Mouse (Mus musculus): ENCODE measurements around the gene Pkd1l3. TPM values are rescaled to one million over a fixed set of nuclear protein-coding genes. Genes with fewer than 3 reads are reported as not detected.

The Pkd1l3 gene
- total and polyA plus RNA-seq, 3 experiments, result 2.6 to 7.4 TPM; not detected in 1

- H3K4me3 ChIP-seq (ENCODE audit: control insufficient read depth in 1 of 2, insufficient read depth in 1 of 2, low read depth in 2 of 2, low read length in 2 of 2), result peak overlapping the region; percentile 67 to 93
- peak overlapping the region; percentile 45 for H3K27ac ChIP-seq (ENCODE audit: control insufficient read depth, low read depth, low read length)
- no peaks in the 10 kb centered on the region for H3K9me3 ChIP-seq (replicated peaks; ENCODE audit: insufficient read depth, low read length)
- no peaks in the 10 kb centered on the region for H3K27me3 ChIP-seq (ENCODE audit: control insufficient read depth in 1 of 2, insufficient read depth in 2 of 2, low read length in 2 of 2)
- H3K4me1 ChIP-seq (ENCODE audit: control insufficient read depth in 1 of 2, insufficient read depth in 2 of 2, low read length in 2 of 2), result peaks cover 4 to 6% of the 10 kb centered on the region in 2 experiments
- H3K79me2 ChIP-seq (ENCODE audit: control insufficient read depth, insufficient read depth, low read length, poor library complexity), result peaks cover 6% of the 10 kb centered on the region
- peaks cover 0 to 15% of the 10 kb centered on the region in 2 experiments; a peak in 2 of 4 replicates for H3K36me3 ChIP-seq (ENCODE audit: control insufficient read depth in 1 of 2, insufficient read depth in 2 of 2, low read length in 2 of 2)
- peak overlapping the region; percentile 64 for H3K9ac ChIP-seq (ENCODE audit: control insufficient read depth, low read depth, low read length, poor library complexity, severe bottlenecking)
- DNase-seq (ENCODE audit: low read depth, low spot score), result peak; percentile 81
- TF ChIP-seq USF2 (IDR thresholded peaks at IDR 0.05; ENCODE audit: borderline replicate concordance in 1 of 2, insufficient read depth in 1 of 2, low read depth in 1 of 2, low read length in 2 of 2) (no peak), MYB (IDR thresholded peaks at IDR 0.05; ENCODE audit: low read depth, low read length) (no peak), SMC3 (IDR thresholded peaks at IDR 0.05; ENCODE audit: low read depth, low read length) (no peak), ZNF384 (IDR thresholded peaks at IDR 0.05; ENCODE audit: low read depth, low read length) (peak; percentile 91), ZMIZ1 (IDR thresholded peaks at IDR 0.05; ENCODE audit: low read depth, low read length) (no peak), EP300 (IDR thresholded peaks at IDR 0.05; ENCODE audit: low read depth in 1 of 2, low read length in 2 of 2) (no peak), ETS1 (IDR thresholded peaks at IDR 0.05; ENCODE audit: low read depth, low read length) (0 out of 2 replicates have a peak, but pooled peaks have one; percentile 16), MXI1 (IDR thresholded peaks at IDR 0.05; ENCODE audit: low read depth, low read length) (peak; percentile 93), TCF12 (IDR thresholded peaks at IDR 0.05; ENCODE audit: low read depth, low read length) (no peak), NRF1 (IDR thresholded peaks at IDR 0.05; ENCODE audit: insufficient read depth, low read depth, low read length, poor library complexity, severe bottlenecking) (peak; percentile 50; the same call in 1 of the 2 replicates), E2F4 (IDR thresholded peaks at IDR 0.05; ENCODE audit: borderline replicate concordance, low read depth, low read length) (no peak), TAL1 (IDR thresholded peaks at IDR 0.05; ENCODE audit: low read length) (no peak), SIN3A (IDR thresholded peaks at IDR 0.05; ENCODE audit: low read length) (peak; percentile 89), RCOR1 (IDR thresholded peaks at IDR 0.05; ENCODE audit: low read depth, low read length) (no peak), GATA1 (IDR thresholded peaks at IDR 0.05; ENCODE audit: low read depth, low read length) (0 out of 2 replicates have a peak, but pooled peaks have one; percentile 3), NELFE (IDR thresholded peaks at IDR 0.05; ENCODE audit: low read depth, low read length) (no peak), TBP (IDR thresholded peaks at IDR 0.05; ENCODE audit: low read depth, low read length) (no peak), RAD21 (IDR thresholded peaks at IDR 0.05; ENCODE audit: low read depth, low read length) (no peak), MEF2A (IDR thresholded peaks at IDR 0.05; ENCODE audit: extremely low read depth, insufficient replicate concordance, low read depth, low read length, poor library complexity, severe bottlenecking) (no peak), POLR2AphosphoS5 (IDR thresholded peaks at IDR 0.05; ENCODE audit: borderline replicate concordance, low read depth, low read length) (no peak), ELF1 (IDR thresholded peaks at IDR 0.05; ENCODE audit: low read depth, low read length) (peak; percentile 43; the same call in 1 of the 2 replicates), MAFK (IDR thresholded peaks at IDR 0.05; ENCODE audit: borderline replicate concordance, low read depth, low read length) (no peak), MYC (IDR thresholded peaks at IDR 0.05; ENCODE audit: low read depth, low read length) (peak; percentile 97), USF1 (IDR thresholded peaks at IDR 0.05; ENCODE audit: low read depth, low read length) (peak; percentile 77), MAZ (IDR thresholded peaks at IDR 0.05; ENCODE audit: low read depth, low read length) (no peak), KAT2A (conservative IDR thresholded peaks at IDR 0.05; ENCODE audit: low read depth, low read length) (no peak), ZKSCAN1 (IDR thresholded peaks at IDR 0.05; ENCODE audit: low read depth, low read length) (no peak), POLR2AphosphoS2 (IDR thresholded peaks at IDR 0.05; ENCODE audit: low read length) (no peak), JUND (IDR thresholded peaks at IDR 0.05; ENCODE audit: low read depth, low read length) (no peak), GABPA (IDR thresholded peaks at IDR 0.05; ENCODE audit: low read depth, low read length) (no peak), HCFC1 (IDR thresholded peaks at IDR 0.05; ENCODE audit: low read depth, low read length) (no peak), ZC3H11A (IDR thresholded peaks at IDR 0.05; ENCODE audit: low read depth, low read length) (no peak), CTCF (IDR thresholded peaks at IDR 0.05 in 2 of 3, conservative IDR thresholded peaks at IDR 0.05 in 1 of 3; ENCODE audit: control insufficient read depth in 1 of 3, insufficient read depth in 1 of 3, low read depth in 2 of 3, low read length in 3 of 3, poor library complexity in 1 of 3, severe bottlenecking in 1 of 3) (no peak), POLR2A (IDR thresholded peaks at IDR 0.05; ENCODE audit: control insufficient read depth in 1 of 2, insufficient read depth in 1 of 2, low read depth in 1 of 2, low read length in 2 of 2, poor library complexity in 1 of 2) (no peak), CHD2 (IDR thresholded peaks at IDR 0.05; ENCODE audit: low read length) (no peak), CHD1 (IDR thresholded peaks at IDR 0.05; ENCODE audit: low read depth, low read length) (no peak), UBTF (IDR thresholded peaks at IDR 0.05; ENCODE audit: borderline replicate concordance, insufficient read depth, low read depth, low read length) (no peak), BHLHE40 (IDR thresholded peaks at IDR 0.05; ENCODE audit: borderline replicate concordance, low read depth, low read length) (peak; percentile 97)
These were observed 6.7 kb upstream of the Pkd1l3 start for GRCm38 (mm10) chr8:109607650-109608049.
